Mouse (Mus musculus) right cerebral cortex, postnatal 10 days (tissue): ENCODE results near the gene Trim2.

Source experiments
- DNase-seq, 2 experiments: peaks; one replicate each; pipeline ENCODE4 v3.0.0; 2021; ENCODE audit warnings: low spot score in 2 of 2

Trim2 gene

DNA sequence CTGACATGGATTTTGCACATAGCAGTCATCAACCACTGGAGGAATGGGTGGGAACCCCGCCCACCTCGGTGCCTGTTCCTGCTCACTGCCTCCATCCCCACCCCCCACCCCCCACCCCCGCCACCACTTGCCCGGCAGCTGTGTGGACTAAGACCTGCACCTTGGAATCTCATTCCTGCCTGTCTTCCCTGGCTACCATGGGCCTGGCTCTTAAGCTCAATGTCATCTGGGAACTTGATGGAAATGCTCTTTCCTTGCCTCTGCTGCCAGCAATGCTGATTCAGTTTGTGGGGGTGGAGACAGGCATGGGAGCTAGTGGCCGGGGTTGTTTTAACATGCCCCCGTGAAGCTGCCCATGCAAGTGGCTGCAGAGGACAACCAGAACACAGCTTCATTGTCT, 17.3 kb upstream of the Trim2 start:
- DNase-seq = no peak

DNA sequence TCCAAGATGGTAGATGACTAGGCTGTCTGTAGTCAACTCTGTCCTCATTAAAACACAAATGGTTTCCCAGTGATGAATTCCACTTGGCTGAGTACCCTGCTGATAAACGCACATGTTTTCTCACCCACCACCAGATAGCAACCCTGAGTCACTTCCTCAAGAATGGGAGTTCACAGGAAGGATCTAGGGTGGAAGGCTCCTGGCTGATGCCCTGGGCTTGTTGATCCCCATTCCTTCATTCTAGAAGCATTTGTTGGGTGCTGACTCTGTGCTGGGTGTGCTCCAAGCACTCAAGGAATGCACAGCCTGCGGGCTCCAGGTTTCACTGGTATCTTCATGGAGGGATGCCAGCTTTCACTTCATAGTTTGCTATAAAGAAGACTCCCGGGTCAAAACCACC, 12.8 kb upstream of the Trim2 start:
- no peak for DNase-seq

DNA sequence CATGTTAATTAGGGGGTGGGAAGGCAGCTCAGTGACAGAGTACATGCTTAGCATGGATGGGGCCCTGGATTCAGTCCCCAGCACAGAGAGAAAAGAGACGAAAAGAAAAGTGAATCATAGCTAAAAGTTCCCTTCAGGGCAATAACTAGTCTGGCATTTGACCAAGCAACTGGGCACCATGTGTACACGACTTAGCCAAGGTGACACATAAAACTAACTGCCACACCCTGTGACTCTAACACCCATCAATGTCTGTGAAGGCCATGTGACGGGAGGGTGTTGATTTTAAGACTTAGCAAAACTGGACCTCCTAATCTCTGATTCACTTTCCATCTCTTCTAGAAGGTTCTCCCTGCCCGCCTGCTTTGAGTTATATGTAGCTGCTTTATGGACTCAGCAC, 12.2 kb upstream of the Trim2 start:
- DNase-seq = no peak

DNA sequence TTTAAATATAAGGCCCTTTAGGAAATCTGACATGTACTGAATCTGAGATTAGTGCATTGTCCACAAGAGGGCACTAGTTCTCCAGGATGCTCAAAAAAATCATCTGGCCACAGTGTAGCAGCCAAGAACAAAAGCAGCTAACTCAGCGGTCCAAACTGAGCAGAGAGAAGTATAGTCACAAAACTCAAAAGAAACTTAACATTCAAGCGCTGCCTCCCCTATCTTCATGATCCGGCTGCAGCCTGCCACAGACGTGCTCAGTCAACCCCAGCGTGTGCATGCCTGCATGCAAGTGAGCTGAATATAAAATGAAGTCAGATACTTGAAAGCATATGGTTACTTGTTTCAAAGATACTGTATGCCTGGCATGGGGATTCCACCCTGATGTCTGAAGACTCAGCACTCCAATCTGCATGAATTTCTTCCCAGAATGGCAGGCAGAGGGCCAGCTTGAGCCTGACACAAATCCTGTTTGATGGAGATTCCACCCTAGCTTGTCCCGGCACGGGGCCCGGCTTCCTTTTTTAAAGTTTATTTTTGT, 8.0 kb upstream of the Trim2 start:
- DNase-seq = peak; percentile 70 to 77

DNA sequence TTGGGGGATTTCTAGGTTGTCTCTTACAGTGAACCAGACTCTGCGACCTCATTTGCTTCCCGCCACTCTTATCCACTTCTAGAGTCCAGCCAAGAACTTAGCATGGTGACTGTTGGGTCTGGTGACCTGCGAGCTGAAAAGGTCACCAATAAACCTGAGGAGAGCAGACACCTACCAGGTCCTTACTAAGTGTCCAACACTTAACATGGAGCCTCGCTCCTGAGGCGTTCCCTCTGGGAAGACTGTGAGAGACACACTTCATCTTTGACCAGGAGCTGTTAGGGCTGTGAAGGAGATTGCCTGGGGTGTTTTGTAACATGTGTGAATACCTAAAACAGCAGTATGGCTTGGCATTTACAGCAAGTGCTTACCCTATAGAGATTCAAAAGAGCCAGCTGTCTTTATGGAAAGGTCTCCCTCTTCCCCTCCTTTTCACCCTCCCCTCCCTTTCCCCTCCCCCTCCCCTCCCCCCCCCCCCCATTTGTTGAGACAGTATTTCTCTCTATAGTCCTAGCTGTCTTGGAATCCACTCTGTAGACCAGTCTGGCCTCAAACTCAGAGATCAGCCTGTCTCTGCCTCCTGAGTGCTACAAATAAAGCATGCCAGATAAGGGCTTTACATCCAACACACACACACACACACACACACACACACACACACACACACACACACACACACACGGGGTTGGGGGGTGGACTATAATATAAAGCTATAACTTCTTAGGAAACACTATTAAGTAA, 7.3 kb upstream of the Trim2 start:
- DNase-seq = no peak

DNA sequence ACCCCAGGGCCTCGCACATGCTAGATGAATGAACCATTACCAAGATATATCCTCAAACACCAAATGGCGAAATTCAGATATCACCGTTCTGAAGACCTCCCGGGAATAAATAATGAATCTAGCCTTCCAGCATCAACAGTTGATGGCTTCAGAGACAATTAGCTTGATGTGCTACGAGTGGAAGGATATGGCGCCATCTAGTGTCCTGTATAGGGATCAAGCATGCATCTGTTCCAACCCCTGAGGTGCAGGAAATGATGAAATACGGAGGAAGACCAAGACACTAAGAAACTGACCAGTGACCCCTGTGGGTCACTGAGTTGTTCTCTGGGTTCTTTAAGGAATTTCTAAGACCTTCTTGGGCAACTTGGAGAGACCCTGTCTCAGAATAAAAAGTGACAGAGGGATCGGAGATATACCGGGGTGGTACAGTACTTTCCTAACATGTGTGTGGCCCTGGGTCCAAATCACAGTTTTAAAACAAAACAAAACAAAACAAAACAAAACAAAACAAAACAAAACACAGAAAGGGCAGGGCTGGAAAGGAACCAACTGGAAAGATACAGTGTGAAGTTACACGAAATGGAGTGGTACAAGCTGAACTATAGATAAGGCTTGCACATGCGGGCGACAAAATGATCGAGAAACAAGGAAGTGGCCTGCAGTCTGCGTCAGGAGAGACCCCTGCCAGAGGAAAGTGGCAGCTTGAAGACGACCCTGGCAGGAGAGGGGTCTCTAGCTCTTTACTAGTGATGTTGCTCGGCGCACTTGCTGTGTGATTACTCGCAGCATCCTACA, 6.5 kb upstream of the Trim2 start:
- peak; percentile 79 to 83 for DNase-seq

DNA sequence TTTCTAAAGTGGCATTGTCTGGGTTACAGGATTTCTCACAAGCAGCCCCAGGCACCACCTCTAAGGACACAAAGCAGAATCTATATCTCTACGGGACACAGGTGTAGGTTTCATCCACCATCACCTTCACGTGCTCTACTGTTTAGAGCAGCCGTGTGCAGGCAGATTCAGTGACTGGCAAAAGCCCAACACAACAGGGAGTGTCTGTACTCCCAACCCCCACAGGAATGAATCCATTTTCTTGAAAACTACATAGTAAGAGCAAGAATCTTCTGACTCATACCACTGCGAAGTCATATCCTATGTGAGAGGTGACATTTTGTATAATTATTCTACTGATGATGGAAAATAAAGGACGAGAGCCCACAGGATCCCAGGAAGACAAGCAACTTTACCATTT, 5.6 kb upstream of the Trim2 start:
- no peak for DNase-seq

DNA sequence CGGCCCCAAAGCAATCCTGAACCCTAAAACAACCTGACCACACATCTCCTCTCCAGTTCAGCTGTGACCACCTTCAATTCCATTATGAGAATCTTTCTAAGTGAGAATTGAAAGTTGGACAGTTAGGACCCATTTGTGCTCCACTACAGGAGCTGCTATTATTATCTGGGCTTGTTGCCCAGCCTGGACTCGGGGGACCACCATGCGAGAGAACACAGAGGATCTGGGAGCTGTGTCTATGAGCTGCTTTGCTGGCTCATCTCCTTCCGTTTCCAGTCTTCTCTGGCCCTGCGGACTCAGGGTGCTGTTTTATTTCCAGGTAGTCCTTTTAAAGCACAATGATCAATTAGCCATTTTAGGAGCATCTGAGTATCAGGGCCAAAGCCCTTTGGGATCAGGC, 839 bp upstream of the Trim2 start:
- no peak for DNase-seq

DNA sequence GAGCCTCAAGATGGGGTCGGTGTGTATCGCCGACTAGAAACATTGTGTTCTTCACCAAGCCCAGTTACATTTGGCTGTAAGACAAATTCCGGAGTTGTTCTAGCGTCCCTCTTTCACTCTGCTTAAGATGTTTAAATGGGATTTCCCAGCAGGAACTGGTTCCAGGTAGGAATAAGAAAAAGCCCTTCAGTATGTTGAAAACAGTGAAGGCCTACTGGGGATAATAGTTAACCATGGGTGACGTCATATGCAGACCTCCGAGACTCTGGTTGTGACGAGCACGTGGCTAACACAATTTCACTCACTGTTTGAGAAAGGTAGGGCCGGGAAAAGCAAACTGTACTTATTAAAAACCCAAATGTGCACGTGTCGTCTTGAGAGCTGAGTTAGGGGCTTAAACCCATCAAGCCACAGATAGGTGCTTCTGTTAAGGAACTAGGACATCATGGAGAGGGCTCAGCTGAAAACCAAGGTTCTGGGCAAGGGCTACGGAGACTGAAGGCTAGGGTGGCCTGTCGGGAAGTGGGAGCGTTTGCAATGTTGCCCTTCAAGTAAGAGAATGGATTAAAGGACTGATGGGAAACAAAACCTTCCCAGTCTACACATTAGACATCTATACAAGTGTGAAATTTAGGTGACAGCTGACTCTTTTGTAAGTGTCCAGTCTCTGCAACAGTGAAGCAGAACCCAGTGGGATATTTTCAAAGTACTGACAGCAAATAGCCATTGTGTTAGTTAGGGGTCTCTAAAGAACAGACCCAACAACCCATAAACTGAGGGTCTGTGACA, 761 bp downstream of the Trim2 start:
- DNase-seq = no peak

DNA sequence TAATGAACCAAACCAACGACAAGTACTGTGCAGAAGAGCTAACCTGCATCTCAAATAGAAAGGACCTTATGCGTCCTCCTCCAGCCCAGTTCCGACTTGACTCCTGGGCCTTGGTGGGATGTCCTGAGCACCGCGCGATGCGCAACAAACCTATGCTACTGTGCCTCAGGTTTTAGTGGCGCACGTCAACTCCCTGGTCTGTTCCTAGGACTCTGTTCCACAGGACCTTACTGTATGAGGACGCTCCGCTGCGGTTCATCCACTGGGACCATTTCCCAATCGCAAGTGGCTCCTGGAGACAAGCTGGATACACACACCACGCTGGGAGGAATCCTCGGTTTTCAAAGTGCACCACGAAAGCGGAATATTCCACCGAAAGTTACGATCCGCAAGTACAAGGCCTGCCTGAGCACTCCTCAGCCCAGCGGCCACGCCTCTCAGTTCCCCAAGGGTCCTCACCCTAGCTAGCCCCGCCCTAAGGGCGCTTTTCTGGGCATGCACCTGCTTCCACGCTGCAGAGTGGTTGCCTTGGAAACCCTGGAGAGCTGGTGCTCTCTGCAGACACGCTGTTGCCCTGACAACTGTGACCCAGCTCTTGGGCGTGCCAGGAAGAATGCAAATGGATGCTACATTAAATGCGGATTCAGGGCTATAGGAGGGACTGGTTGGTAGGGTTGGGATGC, 1.5 kb downstream of the Trim2 start:
- peak; percentile 89 to 95 for DNase-seq

DNA sequence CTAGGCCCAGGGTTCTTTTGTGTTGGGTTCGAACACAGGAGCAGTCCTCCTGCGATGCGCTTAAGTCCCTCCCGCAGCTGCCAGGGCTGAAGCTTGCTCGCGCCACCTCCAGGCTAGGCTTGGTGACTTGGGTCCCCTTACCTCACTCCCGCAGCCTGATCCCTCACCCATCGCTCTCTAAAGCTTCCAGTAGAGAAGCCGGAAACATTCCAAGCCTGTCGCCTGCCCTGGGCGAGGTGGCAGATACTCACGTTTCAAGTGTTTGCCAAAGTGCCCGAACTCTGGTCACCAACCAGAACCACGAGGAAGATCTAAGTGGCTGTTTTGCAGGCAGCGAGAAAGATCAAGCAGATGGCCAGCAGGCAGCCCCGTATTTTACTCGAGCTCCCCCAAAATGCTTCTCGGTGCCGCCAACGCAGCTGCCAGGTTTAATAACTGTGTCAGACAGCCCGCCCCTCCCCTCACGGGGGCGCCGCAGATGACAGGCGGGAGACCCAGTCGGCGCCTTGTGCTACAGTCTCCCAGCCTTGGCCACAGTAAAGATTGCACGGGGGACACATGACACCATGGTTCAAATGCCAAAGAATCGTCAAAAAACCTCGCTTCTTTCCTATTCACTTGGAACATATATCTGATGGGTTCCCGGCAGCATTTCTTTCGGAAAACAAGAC, 2.2 kb downstream of the Trim2 start:
- DNase-seq = peak; percentile 83 to 86

DNA sequence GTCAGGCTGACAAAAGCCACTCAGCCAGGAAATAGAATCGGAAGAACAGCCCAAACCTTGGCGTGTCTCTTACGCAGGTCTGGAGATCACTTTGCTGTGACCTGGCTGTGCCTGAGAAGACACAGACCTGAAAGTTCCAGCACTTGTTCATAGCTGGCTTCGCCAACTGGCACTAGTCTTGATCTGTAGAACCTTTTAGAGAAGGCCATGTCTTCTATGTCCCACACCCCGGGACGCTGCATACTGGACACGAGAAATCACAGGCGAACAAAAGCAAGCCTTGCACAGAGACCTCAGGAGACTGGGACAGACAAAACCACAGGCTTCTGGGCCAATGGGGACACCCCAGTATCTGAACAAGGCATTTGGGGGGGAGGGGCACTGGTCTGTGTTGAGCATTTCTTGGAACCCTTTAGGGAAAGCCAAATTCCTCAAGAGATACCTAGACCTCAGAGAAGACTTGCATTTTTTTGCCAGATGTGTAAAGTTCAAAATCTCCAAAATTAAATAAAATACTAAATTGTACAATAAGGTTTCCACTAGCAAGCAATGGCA, 3.2 kb downstream of the Trim2 start:
- DNase-seq = no peak

DNA sequence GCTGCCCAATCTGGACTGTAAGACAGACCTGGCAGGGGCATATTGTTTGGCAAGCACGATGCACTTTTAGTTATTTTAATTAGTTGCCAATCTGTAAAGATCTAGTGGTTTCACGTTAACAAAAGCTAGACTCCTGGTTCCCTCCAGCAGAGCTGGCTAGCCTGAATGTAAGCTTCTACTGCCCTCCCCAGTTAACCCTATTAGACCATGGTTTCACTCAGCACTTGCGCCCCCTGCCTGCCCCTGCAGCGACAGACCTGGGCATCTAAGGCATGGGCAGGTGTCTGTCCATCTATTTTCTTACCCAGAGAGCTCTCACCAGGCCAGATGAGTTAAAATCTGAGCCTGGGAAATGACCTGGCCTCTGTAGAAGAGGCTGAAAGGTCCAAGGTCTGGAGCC, 4.4 kb downstream of the Trim2 start:
- DNase-seq = peak; percentile 62 to 75

DNA sequence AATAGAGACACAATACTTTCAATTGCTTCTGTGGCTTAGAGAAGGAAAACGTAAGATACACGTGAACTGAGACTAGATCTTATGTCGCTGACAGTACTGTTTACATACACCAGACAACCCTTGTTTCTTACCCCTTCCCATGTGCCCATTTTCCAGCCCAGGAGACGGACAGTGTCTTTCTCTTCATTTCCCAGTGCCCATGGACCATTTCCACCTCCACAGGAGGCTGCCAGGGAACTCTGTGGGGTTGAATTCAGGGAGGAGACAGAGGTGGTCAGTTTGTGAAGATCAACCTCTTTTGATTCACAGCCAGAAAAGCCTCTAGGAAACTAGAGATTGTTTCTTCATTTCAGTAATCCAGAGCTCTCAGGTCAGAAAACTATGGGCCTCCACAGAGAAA, 5.0 kb downstream of the Trim2 start:
- DNase-seq = no peak

DNA sequence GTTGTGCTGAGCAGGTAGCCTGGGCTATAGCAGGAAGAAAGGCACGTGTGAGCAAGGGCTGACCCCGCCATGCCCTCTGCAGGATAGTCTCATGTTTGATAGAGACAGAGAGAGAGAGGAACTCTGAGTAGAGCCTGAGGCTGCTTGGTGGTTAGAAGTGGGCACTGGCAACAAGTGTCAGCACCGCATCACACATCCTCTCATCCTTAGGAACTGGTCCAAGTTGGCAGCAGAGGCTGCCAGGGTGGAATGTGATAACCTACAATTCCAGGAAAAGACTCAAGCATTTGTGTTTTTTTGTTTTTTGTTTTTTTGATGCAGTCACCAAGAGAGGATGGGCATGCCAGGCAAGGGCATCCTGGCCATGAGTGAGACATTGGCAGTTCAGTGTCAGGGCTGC, 8.5 kb downstream of the Trim2 start:
- DNase-seq = no peak

DNA sequence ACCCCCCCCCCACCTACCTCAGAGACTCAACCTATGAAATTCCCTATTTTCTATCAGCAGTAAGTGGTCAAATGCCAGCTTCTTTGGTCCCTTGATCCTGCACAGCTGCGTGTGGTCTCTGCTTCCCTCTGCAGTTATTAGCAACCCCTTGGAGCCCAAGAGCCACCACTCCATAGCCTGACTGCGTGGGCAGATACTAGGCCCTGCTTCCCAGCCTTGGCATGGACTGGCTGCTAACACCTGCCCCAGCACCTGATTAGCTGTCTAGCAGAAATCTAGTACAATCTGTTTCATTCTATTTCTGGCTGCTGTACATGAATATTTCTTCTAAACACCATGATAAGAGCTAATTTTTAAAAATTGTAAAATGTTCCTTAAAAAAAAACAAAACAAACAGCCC, 10.0 kb downstream of the Trim2 start:
- DNase-seq = no peak

DNA sequence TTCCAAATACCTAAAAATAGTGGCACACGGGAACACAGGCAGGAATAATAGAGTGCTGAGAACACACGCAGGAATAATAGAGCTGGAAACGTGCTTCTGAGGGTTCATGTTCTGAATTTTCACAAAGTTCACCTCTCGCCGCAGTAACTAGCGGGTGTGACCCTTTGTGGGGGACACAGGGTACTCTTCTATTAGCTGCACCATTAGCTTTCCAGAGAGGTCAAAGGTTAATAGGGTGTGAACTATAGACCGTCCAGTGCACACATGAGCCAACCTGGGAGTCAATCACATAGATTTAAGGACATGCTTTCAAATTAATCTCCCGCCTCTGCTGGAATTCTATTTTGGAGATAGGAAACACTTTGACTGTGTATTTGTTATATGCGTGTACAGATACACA, 11.9 kb downstream of the Trim2 start:
- no peak for DNase-seq

DNA sequence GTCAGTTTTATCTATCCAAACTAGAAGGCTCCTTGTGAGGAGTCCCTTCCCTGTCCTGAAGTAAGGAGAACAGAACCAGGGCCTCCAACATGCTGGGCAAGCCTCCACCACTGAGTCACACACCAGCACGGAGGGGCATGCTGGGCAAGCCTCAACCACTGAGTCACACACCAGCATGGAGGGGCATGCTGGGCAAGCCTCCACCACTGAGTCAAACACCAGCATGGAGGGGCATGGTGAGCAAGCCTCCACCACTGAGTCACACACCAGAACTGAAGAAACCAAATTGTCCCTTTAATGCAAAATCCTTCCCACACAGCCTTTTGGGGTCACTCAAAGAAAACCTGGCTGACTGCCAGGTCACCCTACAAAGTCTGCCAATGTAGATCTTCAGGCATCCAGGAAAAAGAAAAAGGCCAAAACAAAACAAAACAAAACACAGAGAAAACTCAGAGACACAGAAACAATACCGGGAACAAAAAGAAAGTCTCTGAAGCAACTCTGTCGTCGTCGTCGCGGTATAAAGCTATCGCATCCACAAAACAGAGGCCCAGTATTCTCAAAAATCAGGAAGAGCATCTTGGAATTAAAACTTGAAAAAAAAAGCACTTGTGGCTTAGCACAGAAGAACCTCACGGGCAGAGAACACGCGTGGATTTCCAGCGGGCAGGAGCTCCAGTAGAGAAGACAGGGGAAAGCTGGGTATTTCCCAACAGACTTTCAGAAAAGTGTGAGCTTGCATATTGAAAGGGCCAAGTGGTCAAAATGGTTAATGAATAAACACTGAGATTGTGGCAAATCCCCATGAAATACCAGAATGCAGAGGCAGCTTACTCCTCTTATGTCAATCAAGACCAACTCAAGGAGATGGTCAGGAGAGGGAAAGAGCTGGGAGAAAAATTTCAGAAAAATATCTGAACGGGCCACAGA, 12.7 kb downstream of the Trim2 start:
- DNase-seq = no peak

DNA sequence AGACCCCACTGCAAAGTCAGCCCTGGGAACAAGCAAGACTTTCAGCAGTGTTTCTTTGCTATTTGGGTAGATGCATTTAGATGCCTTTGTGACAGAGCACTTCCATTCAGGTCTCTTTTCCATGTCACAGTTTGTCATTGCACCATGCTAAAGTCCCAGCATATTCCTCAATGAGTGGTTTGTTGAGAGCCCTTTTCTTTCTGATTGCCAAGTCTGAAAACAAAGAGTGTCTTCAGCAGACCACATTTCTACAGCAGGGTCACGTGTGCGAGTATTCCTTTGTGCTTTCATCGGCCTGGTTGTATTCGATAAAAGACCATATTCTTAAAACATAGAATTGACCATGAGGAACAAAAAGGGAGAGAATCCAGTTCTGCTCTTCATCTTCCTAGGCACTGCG, 14.4 kb downstream of the Trim2 start:
- no peak for DNase-seq

DNA sequence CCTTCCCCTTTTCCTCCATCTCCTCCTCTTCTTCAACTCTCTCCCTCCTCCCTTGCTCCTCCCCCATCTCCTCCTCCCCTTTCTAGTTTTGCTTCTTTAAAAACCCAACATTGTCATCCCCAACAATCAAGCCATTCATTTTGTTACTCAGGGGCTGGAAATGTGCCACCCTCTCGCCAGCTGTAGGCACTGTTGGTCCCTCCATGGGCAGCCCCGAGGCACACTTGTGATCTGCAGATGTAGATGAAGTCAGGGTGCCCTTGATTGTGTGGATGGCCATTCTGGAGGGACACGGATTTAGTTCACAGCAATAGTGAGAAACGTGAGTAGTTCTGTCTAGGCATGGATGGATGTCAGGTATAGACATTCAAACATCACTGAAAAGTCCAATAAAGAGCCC, 17.7 kb downstream of the Trim2 start:
- no peak for DNase-seq
